Mouse (Mus musculus) megakaryocyte, adult 5-6 weeks (primary cell): ENCODE results near the gene Glis3. TPM values are rescaled to one million over a fixed set of nuclear protein-coding genes. Genes with fewer than 3 reads are reported as not detected.

Source experiments
- ATAC-seq: 2 replicates; pipeline ENCODE4 v1.8.0; 2016; ENCODE audit warnings: mild to moderate bottlenecking, inconsistent platforms; ENCODE audit not compliant: poor library complexity, severe bottlenecking
- total RNA-seq, 2 experiments: library from RNA; stranded (forward) in 1 of 2; stranded (reverse) in 1 of 2; fragments of 153-499, 151-499 nt in 1 of 2; fragments of 221-1000, 200-1000 nt in 1 of 2; gene quantifications; 2 replicates each; pipeline versions ENCODE4 v1.2.3 to v1.2.4; 2015 to 2017

Glis3 gene
- total RNA-seq (2015) (1.2 and 2.4 TPM in 2 replicates), total RNA-seq (2017) (1.4 and 2.4 TPM in 2 replicates)

DNA sequence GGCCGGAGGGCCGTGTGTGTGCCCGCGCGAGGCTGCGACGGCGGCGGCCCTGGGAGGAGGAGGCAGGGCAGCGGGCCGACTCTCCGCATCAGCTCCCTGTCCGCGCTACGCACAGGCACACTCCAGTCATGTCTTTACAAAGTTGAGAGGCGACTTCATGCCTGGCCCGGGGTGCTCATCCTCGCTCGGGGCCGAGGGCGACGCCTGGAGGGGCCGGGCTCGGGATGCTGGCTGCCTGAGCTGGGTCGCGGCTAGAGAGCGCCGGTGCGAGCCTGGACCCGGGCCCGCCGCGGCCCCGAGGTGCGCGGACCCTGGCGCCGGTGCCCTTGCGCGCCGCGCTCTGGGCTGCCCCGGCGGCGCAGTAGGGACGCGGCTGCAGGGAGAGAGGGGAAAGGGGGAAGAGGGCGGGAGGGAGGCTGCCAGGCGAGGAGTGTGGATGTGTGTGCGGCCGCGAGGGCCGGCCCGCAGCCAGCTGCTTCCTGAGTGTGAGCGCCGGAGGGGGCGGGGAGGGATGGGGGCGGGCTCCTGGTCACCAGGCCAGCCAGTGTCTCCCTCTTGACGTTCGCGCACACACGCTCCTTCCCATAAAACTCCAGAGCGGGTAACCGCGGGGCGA is at the start of gene Glis3:
TSS of gene Glis3 (minus strand) at position 302 of the 616 bp plus-strand sequence.
- peak; percentile 52 for ATAC-seq

DNA sequence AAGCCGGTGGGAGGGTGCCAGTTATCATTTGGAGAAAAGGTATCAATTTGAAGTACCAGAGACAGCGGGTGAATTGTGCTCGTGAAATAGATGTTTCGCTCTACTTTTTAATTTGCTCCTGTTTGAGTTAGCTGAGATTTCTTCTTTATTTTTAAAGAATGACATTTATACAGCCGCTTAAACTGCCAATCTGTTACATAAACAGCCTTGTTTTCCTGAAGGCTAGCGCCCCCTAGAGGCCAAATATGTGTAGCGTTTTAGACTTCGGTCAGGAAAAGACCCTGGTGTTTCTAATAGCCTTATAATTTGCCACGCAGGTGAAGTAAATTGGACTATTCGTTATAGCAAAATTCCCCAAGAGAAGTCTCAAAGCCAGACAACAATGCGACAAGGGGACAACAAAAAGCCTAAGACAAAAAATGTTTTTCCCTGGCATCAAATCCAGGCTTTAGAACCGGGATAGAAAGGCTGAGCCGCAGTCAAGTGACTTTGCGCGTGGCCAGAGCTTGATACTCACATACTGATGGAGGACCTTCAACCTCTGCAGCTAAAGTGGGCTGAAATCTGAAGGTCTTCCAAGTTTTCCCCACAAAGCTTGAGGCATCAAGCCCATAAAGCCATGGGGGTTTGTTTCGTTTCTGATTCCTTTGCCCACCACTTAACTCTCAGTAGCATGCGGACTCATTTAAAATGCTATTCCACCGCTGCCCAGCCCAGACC is 46.4 kb upstream of the Glis3 start:
- no peak for ATAC-seq

DNA sequence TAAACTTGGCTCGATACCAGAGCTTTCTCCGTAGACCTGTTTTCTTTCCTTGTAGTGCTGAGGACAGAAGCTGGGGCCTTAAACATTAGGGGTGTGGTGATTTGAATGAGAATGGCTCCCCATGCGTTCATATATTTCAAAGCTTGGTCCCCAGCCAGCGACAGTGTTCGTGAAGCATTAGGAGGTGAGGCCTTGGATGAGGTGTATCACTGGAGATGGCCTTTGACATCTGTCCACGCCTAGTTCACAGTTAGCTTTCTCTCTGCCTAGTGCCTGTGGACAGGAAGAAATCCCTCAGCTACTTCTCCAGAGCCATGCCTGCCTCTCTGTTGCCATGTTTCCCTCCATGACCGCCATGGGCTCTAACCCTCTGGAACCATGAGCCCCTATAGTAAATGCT is 44.8 kb upstream of the Glis3 start:
- ATAC-seq, result no peak

DNA sequence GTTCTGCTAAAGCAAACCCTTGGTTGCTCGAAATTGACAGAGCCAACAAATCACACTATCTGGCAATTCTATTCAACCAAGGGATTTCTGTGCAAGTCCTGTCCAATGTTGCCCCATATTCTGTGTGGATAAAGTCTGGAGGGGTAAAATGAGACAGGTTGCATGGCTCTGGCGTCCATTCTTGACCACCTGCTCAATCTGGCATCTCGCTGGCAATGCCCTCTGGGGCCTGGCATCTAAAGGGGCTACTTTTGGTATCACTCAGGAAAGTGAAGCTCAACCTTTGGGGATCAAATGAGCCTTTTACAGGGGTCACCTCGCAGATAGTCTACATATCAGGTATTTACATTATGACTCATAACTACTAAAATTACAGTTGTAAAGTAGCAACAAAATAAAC is 42.7 kb upstream of the Glis3 start:
- no peak for ATAC-seq

DNA sequence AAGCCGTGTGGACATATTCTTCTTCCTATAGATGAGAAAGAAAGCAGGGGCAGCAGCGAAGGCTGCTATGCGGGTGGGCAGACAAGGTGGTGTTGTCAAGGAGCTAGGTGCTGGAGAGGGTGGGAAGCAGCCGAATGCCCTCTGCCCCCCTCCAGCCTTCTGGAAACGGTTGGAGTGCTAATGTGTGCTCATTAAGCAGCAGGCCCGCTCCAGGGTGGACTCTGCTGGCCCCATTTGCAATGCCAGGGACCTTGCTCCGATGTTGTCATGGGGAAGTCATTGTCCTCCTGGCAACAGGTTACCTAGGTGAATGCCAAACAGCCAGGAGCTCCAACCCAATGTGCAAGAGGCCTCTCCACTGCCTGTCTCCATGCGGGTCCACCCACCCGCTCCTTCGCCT is 42.0 kb upstream of the Glis3 start:
- ATAC-seq, result no peak

DNA sequence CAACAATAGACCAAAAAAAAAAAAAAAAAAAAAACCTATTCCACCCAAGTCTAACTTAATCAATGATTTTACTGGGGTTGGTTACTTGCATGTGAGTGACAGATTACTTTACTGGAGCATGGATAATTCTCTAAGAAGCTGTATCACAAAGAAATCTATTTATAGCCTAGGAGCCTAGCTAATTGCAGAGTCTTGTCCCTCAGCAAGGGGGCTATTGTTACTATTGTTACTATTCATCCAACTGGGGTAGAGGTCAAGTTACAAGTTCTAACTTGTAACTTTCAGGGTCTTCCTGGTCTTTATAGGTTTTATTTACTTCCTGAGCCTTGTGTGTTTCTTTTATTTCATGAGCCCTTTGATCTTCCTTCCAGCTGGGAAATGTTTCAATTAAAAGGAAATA is 40.1 kb upstream of the Glis3 start:
- no peak for ATAC-seq

DNA sequence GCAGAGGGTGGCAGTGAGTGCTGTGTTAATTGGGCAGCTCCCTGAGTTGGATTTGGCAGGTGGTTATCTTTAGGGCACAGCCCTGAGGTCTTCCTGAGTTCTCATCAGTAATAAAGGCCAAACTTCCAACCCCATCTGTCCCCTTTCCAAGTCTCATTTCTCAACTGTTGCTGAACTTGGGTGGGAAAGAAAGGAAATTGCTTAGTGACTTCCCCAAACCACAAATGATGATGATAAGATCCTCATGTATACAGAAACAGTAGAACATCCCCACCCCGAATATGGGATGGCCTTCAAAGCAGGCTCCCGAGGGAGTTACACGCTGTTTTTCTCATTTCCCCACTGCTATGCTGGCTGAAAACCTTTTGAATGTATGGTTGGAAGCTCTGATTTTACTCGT is 34.8 kb upstream of the Glis3 start:
- ATAC-seq, result no peak

DNA sequence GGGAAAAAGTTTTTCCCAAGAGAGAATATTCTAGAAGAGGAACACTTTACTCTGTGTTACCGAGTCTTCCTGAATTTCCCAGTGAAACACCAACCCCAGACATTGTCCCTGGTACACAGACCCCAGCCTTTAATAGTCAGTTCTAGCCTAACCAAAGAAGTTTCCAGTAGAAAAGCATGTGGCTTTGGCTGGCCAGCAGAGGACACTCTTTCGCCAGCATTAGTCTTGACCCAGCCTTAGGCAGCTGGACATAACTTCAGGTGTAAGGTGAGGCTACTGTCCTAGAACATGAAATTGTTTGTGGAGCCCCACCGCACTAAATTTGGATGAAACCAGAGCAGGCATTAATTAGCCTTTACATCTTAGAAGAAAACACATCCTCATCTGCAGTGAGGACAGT is 17.8 kb upstream of the Glis3 start:
- no peak for ATAC-seq

DNA sequence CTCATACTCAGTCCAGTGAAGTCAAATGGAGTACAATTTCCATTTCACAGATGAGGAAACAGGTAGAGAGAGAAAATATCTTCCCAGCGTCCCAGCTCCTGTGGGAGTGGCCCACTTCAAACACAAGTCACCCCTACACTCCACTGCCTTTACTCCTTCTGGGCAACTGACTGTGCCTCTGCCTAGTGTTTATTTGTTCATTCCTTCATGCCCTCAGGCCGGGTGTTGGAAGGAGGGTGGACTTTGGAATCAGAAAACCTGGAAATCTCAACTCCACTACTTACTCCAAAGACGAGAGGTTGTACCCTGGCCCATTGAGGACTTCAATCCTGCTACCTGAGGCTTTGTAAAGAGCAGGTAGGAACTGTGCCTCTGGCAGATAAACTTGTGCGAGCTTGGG is 6.5 kb upstream of the Glis3 start:
- no peak for ATAC-seq

DNA sequence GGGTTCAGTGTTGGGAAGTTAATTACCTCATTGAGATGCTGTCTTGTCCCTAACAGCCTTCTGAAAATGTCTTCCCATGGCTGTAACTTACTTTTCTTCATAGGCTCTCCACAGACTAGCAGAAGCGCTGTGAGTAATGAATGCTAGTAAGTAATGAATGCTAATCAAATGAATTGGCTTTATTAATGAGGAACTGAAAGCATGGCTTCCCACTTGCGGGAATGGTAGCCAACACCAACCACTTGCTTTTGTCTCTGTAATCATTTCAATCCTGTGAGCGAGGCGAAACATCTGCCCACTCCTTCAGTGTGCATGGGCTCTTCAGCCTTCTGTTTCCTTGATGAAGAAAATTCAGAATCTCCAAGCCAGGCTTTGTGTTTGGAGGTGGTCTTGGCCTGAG is 5.6 kb upstream of the Glis3 start:
- peak; percentile 24; the same call in 1 of the 2 replicates for ATAC-seq

DNA sequence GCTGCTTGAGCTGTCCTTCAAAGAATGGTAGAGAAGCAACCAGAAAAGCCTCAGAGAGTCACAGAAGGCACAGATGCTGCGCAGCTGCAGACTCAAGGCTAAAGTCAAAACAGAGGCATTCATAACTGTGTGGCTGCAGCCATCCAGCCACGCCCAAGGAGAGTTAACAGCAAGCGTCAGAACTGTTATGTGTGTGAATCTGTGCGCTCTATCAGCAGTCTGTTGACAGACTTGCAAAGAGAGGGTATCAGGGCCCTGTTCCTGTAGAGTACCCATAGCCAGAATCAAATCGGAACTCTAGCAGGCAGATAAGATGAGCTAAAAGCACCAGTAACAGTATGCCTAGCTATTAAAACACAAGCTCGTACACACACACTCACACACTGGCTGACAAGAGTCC is 4.5 kb upstream of the Glis3 start:
- no peak for ATAC-seq

DNA sequence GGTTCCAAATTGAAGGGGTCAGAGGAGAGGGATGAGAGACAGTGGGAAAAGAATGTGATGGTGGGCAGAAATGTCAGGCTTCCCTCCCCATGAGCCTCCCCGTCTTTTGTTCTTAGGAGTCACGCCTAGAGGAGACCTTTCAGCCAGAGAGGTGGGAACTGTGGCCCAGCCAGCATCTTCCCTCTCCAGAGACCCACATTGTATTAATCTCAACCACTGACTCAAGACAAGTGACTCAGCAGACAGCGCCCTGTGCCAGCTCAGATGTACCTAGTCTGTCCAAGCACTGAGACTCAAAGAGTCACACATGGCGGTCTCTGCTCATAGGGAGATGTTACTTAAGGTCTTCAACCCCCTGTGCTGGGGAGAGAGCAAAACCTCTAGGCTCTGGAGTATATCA is 3.5 kb upstream of the Glis3 start:
- ATAC-seq, result no peak

DNA sequence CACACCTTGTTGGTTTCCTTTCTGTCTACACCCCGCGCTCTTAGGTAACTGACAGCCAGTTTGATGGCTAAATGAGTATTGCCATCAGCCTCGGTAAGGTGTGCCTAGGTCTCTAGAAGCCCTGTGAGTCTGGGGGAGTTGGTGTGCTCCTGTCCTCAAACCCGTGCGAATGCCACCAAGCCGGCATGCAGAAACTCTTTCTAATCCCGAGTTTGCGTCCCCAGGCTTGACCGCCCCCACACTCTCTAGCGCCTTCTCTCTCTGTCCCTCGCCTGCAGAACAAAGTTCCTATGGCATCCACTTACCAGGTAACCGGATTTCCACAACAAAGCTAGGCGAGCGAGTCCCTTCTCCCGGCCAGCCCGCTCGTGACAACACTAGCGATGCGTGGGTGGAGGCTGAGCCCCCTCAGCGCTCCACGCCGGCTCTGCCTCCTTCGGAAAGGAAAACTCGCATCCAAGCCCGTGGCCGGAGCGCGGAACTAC is 544 bp downstream of the Glis3 start:
- ATAC-seq, result peak; percentile 10; the same call in 1 of the 2 replicates

DNA sequence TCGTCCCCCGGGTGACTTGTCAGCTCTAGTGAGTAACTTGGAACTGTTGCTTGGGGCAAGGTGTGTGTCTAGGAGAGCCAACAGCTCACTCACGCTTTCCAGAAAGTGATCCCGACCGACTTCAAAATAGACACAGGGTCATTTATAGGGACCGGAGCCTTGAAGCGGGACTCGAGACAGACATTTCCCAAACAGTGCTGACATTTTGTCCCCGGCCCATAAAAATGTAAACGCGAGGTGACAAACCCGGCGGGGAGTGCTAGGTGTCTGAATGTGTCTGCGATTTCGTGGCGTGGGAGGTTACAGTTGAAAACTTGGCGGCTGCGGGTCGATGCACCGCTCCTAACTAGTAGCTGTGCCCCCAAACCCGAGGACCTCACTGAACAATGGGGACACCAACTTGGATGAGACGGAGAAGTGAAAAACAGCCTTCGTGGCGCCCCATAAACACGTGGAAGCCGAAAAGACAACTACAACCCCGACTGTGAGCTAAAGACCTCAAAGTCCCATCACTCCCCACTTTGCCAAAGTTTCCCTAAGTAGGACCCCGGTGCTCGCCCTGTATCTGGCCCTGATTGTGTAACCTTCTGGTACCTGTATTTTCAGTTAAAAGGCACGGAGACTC is 1.1 kb downstream of the Glis3 start:
- no peak for ATAC-seq

DNA sequence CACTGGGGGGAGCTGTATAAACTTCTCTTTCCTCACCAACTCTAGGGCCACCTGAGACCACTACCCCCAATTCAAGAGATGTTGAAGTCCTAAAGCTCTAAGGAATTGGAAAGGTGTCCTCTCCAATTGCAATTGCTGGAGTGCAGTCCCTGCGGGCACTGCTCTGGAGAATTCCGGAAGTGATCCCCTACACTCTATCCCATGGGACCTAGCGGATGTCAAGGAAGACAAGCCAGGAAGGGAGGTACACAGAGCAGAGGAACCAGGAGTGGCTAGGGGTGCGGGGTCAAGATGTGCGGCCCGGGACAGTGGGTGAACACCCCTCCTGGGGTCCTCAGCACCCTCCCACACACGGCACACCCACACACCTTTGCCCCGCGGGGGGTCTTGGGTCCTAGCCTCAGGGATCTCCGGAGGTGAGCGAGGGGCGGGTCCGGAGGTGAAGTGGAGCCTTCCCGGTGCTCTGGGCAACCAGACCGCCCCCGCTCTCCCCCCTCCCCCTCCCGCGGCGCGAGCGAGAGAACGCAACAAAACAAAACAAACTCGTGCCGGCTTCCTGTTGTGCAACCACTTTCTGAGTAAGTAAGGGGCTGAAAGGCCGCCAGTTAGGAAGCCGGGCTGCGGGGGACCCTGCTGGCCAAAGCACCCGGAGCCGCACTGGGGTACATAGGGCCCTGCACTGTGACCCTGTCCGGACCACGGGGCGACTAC is 2.0 kb downstream of the Glis3 start:
- peak; percentile 39 for ATAC-seq

DNA sequence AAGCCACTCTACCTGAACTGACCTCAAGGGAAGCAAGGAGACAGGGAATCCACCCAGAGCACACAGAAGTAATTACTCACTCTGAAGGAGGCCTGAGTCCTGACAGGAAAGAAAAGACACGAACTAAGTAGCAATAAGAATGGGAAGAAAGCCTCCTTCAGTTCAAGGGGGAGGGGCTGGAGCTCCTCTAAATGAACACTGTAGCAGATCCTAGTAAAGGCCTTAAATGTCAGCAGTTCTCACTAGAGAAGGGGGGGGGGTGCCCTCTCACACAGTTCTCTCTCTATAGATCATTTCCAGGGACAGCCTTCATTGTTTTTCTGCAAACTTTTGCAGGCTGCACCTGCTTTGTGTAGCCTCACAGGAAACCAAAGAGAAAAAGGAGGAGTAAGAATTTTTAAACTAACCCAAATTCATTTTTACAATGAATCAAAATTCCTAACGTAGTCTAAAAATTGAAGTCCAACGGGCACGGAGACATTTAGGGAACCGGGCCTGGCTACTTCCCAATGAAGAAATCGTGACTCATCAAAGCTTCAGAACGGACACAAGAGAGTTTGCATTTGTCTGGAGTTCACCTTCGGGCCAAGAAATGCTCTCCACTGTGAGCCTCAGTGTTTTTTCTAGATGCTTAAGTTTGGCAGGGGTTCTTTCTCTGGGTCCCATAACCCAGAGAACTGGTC is 2.7 kb downstream of the Glis3 start:
- ATAC-seq, result peak; percentile 39; the same call in 1 of the 2 replicates

DNA sequence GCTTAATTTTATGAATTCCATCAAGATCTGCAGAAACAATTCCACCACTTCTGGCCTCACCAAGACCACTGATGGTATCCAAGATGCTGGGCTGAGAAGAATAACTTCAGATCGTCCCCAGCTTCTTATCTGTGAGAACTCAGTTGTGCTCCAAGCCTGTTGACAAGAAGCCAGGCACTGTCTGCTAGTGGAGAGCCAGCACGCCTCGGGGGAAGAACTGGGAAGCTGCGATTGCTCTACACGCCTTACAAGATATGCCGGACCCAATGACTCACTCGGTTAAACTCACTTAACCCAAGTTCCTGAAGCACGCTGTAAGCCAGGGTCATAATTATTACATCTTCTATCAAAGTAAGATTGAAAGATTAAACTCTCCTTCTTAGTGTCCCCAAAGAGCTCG is 16.1 kb downstream of the Glis3 start:
- no peak for ATAC-seq

DNA sequence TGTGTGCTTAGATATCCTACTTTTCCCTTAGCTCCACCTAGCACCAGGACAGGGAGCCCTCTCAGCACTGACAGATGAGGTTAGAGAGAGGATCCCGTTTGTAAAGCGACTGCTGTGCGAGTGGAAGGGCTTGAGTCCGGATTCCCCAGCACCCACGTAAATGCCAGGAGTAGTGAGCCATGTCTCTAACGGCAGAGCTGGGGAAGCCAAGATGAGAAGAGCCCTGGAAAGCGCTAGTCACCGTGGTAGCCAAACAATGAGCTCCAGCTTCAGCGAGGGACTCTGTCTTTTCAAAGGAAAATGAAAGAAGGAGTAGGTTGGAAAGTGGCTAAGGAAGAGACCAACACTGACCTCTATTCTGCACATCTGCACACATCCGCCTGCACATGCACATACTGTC is 16.7 kb downstream of the Glis3 start:
- no peak for ATAC-seq

DNA sequence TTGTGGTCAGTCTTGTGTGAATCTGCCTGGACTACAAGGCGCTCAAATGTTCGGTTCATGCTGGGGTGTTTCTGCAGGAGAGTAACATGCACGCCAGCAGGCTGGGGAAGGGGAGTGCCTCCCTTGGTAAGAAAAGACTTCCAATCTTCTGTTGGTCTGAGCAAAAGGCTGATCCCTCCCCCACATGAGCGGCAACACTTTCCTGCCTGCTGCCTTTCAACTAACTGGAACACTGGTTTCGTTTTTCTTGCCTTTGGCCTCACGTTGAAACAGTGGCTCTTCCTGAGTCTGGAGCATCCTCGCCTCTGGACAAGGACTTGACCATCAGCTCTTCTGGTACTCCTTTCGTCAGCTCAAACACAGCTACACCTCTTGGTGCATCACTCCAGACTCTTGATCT is 17.4 kb downstream of the Glis3 start:
- ATAC-seq, result no peak

DNA sequence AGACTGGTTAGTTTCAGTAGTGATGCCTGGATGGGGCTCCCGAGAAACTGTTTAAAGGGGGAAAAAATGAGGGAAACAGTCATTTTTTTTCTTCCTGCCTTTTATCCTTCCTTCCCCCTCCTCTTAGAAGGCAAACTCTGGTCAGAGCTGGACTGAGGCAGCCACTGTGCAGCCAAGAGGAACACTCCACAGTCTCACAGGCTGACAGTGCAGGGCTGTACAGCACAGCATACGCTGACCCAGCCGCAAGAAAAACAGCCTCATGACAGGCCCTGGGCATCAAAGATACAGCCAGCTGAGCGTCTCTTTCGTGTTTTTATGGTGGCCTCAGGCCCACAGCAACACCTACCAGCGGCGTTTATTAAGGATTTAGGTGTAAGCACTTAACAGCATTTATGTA is 19.0 kb downstream of the Glis3 start:
- ATAC-seq, result no peak

DNA sequence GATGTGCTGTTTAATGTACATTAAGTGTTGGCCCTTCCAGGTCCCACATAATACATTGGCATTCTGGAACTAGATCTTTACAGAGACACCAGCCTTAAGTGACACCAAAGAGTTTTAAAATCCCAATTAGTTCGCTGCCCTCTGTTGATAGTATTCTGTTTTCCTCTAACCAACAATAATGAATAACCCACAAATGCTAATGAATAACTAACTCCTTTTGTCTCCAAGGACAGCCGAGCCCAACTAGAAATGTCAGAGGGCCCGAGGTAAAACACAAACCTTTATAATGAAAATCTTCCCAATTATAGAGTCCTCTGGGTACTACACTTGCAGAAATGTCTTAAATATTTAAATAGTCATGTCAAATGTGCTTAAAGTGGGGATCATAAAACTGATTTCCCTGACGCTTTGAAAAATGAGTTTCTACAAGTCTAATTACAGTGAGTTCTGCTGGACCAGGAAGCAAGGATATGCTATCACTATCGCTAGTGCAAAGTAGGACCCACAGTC is 22.1 kb downstream of the Glis3 start:
- ATAC-seq, result no peak
